Mouse (Mus musculus): Measurements from ENCODE around the gene Crebl2.

DNA sequence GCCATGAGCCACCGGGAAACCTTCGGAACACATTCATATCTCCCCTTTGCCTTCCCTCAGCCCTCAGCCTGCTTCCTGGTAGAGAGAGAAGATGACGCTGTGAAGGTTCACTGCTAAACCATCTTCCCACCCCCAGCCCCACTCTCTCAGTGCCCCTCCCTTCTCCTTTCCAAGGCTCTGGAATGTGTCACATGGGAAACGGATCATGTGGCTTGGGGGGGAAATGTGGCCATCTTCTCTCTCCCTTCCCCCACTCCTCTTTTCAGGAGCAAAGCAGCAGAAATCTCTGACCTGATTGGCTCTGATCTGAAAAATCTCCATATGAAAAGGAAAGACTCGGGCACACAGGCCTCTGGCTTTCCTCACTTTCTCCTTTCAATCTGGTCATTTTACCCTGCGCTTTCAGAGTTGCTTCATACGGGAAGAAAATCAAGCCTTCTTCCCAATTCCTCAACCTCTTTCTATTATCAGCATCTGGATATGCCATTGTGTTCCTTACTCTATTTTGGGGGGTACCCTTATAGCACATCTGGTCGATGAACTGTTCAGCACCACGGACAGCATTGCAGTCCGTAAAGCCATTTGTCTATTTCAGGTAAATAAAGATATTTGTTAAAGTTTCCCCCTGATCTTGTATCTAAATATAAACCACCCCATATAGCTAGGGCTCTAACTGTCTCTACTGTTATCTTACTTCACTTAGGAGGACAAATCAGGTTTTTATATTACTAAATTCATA is 57.9 kb downstream of the Crebl2 start:
- TF ChIP-seq CTCF (IDR thresholded peaks at IDR 0.05; ENCODE audit: low read depth, low read length) (no peak), GATA2 (IDR thresholded peaks at IDR 0.05; ENCODE audit: borderline replicate concordance, low read depth, low read length) (no peak), GATA1 (IDR thresholded peaks at IDR 0.05; ENCODE audit: borderline replicate concordance, low read length) (no peak), TAL1 (conservative IDR thresholded peaks at IDR 0.05; ENCODE audit: low read depth, low read length) (no peak)

Measured in G1E (cell line).